Mouse (Mus musculus) limb, embryonic 14.5 days (tissue): ENCODE results near the gene Eno2. TPM values are rescaled to one million over a fixed set of nuclear protein-coding genes. Genes with fewer than 3 reads are reported as not detected.
A peak's percentile ranks its signal among the peaks of the same experiment; 100 is the strongest.
"Not testable (repeated sequence)": the region's sequence is repeated elsewhere in the genome, so short reads cannot be mapped to it uniquely, and the experiment has no call there.

Experiments
- ATAC-seq: fragments of 200-750 bp; cut with Nextera tagmentation; 2 replicates; pipeline ENCODE4 v1.8.0; 2017; ENCODE audit warnings: low read depth, moderate number of reproducible peaks, moderate TSS enrichment; ENCODE audit not compliant: low FRiP score
- DNase-seq: peaks from one replicate; pipeline ENCODE4 v3.0.0-alpha.2; 2015; ENCODE audit warnings: low spot score
- H3K27ac ChIP-seq: fragments of 300-500 bp; sonication (generic); replicated peaks from 2 replicates; pipeline ENCODE4 v1.5.1; 2014; ENCODE audit warnings: low read depth, mild to moderate bottlenecking, low read length, moderate library complexity, mixed read lengths
- H3K27me3 ChIP-seq: fragments of 300-500 bp; sonication (generic); 2 replicates; pipeline ENCODE4 v1.6.1; 2014; ENCODE audit warnings: low read length, mixed read lengths; ENCODE audit not compliant: control insufficient read depth, insufficient read depth
- H3K36me3 ChIP-seq: fragments of 300-500 bp; sonication (generic); 2 replicates; pipeline ENCODE4 v1.6.1; 2014; ENCODE audit warnings: mild to moderate bottlenecking, low read length, moderate library complexity, mixed read lengths; ENCODE audit not compliant: control insufficient read depth, insufficient read depth
- H3K4me1 ChIP-seq: fragments of 300-500 bp; sonication (generic); 2 replicates; pipeline ENCODE4 v1.6.1; 2014; ENCODE audit warnings: antibody characterized with exemption, low read length, mixed read lengths; ENCODE audit not compliant: control insufficient read depth, insufficient read depth
- H3K4me2 ChIP-seq: fragments of 300-500 bp; sonication (generic); replicated peaks from 2 replicates; pipeline ENCODE4 v1.6.1; 2014; ENCODE audit warnings: low read depth, mild to moderate bottlenecking, low read length, moderate library complexity; ENCODE audit not compliant: severe bottlenecking
- H3K4me3 ChIP-seq: fragments of 300-500 bp; sonication (generic); replicated peaks from 2 replicates; pipeline ENCODE4 v1.5.1; 2014; ENCODE audit warnings: low read length
- H3K9ac ChIP-seq: fragments of 300-500 bp; sonication (generic); 2 replicates; pipeline ENCODE4 v1.6.1; 2014; ENCODE audit warnings: mild to moderate bottlenecking, low read depth, low read length, moderate library complexity; ENCODE audit not compliant: severe bottlenecking
- H3K9me3 ChIP-seq: fragments of 300-500 bp; sonication (generic); 2 replicates; pipeline ENCODE4 v1.6.1; 2016; ENCODE audit warnings: low read length; ENCODE audit not compliant: control insufficient read depth
- POLR2A ChIP-seq: fragments of 200-500 bp; IDR thresholded peaks from 2 replicates; pipeline ENCODE4 v1.8.0; 2012; ENCODE audit warnings: inconsistent platforms, mild to moderate bottlenecking, moderate library complexity, borderline replicate concordance; ENCODE audit not compliant: insufficient read depth, insufficient read length; ENCODE audit errors: extremely low read depth
- WGBS: fragments of 180-500 bp; shearing (Covaris S2); extraction: QIAGEN DNeasy Blood & Tissue Kit; methylation state at CpG from one replicate; pipeline ENCODE4 v1.1.7; 2014; 5-methylcytosine and 5-hydroxymethylcytosine counted together
- polyA plus RNA-seq, 2 experiments: library from polyadenylated mRNA; depleted of rRNA in 1 of 2; stranded (reverse) in 1 of 2; unstranded in 1 of 2; fragments of >200 nt; fragmentation: Nextera tagmentation in 1 of 2; extraction: Ambion mirVana in 1 of 2; gene quantifications; 2 replicates each; pipeline versions ENCODE4 v1.2.1 to v1.2.3; 2012 to 2014

Gene Eno2
- polyA plus RNA-seq, 2 experiments: 6.0 to 21.7 TPM

- no peak for DNase-seq
- H3K36me3 ChIP-seq: no peaks in the 10 kb centered on the region
- TF ChIP-seq POLR2A: no peak
- no peak overlapping the region for H3K4me3 ChIP-seq
- H3K4me1 ChIP-seq: peaks cover 7% of the 10 kb centered on the region; the same call in 1 of the 2 replicates
- H3K27ac ChIP-seq: no peak overlapping the region
- H3K9me3 ChIP-seq: no peaks in the 10 kb centered on the region
- no peak overlapping the region for H3K9ac ChIP-seq
- ATAC-seq: no peak
- 90% methylated on average over 3 of the region's 3 CpGs for WGBS
- H3K4me2 ChIP-seq: no peak overlapping the region
- no peaks in the 10 kb centered on the region for H3K27me3 ChIP-seq
Measured at GRCm38 (mm10) chr6:124804341-124804740, 34.9 kb upstream of the Eno2 start.

- H3K4me3 ChIP-seq, H3K27ac ChIP-seq, ATAC-seq, H3K9ac ChIP-seq, H3K9me3 ChIP-seq, DNase-seq, H3K27me3 ChIP-seq, H3K4me2 ChIP-seq, H3K4me1 ChIP-seq, H3K36me3 ChIP-seq: not testable (repeated sequence)
- 93% methylated on average over 4 of the region's 4 CpGs for WGBS
Measured at GRCm38 (mm10) chr6:124803691-124804090, 34.2 kb upstream of the Eno2 start.

- Histone ChIP-seq H3K9me3 (no peaks in the 10 kb centered on the region), H3K36me3 (no peaks in the 10 kb centered on the region), H3K27ac (no peak overlapping the region), H3K4me3 (no peak overlapping the region), H3K27me3 (no peaks in the 10 kb centered on the region), H3K4me2 (no peak overlapping the region), H3K9ac (no peak overlapping the region), H3K4me1 (0 out of 2 replicates have a peak, but pooled peaks cover 4% of the 10 kb centered on the region)
- WGBS: 84% methylated on average over 3 of the region's 3 CpGs
- DNase-seq (no peak), ATAC-seq (no peak)
- no peak for TF ChIP-seq POLR2A
Measured at GRCm38 (mm10) chr6:124803061-124803460, 33.6 kb upstream of the Eno2 start.

- H3K9me3 ChIP-seq, H3K9ac ChIP-seq, ATAC-seq, H3K4me1 ChIP-seq, H3K27me3 ChIP-seq, H3K27ac ChIP-seq, DNase-seq, H3K36me3 ChIP-seq: not testable (repeated sequence)
- WGBS: 14% methylated on average over 5 of the region's 9 CpGs
- Histone ChIP-seq H3K4me3 (0 out of 2 replicates have a peak overlapping the region, but pooled peaks have one; percentile 8), H3K4me2 (peak overlapping the region; percentile 19; the same call in 1 of the 2 replicates)
Measured at GRCm38 (mm10) chr6:124802400-124802799, 32.9 kb upstream of the Eno2 start.

- no peaks in the 10 kb centered on the region for H3K36me3 ChIP-seq
- TF ChIP-seq POLR2A: no peak
- ATAC-seq: no peak
- no peak overlapping the region for H3K27ac ChIP-seq
- no peak overlapping the region for H3K9ac ChIP-seq
- no peak for DNase-seq
- H3K9me3 ChIP-seq: no peaks in the 10 kb centered on the region
- no peak overlapping the region for H3K4me3 ChIP-seq
- no peaks in the 10 kb centered on the region for H3K4me1 ChIP-seq
- WGBS: 75% methylated on average over 2 of the region's 2 CpGs
- no peaks in the 10 kb centered on the region for H3K27me3 ChIP-seq
- H3K4me2 ChIP-seq: no peak overlapping the region
Measured at GRCm38 (mm10) chr6:124796200-124796599, 26.7 kb upstream of the Eno2 start.

- DNase-seq: no peak
- H3K27ac ChIP-seq: no peak overlapping the region
- ATAC-seq: no peak
- no peak overlapping the region for H3K4me2 ChIP-seq
- H3K4me3 ChIP-seq: no peak overlapping the region
- WGBS: 81% methylated on average over 4 of the region's 4 CpGs
- no peaks in the 10 kb centered on the region for H3K27me3 ChIP-seq
- no peaks in the 10 kb centered on the region for H3K36me3 ChIP-seq
- TF ChIP-seq POLR2A: no peak
- no peak overlapping the region for H3K9ac ChIP-seq
- H3K9me3 ChIP-seq: no peaks in the 10 kb centered on the region
- no peaks in the 10 kb centered on the region for H3K4me1 ChIP-seq
Measured at GRCm38 (mm10) chr6:124795781-124796180, 26.3 kb upstream of the Eno2 start.
